Mouse (Mus musculus) stomach, embryonic 16.5 days (tissue): Measurements from ENCODE around the gene Plod2. TPM values are rescaled to one million over a fixed set of nuclear protein-coding genes. Genes with fewer than 3 reads are reported as not detected.

Experiments used
- ATAC-seq: fragments of 200-750 bp; cut with Nextera tagmentation; 2 replicates; pipeline ENCODE4 v1.8.0; 2017; ENCODE audit warnings: moderate number of reproducible peaks, moderate TSS enrichment; ENCODE audit not compliant: insufficient read depth, low FRiP score
- H3K27ac ChIP-seq: fragments of 300-500 bp; sonication (generic); 2 replicates; pipeline ENCODE4 v1.5.1; 2014; ENCODE audit warnings: low read length
- H3K27me3 ChIP-seq: fragments of 300-500 bp; sonication (generic); 2 replicates; pipeline ENCODE4 v1.6.1; 2014; ENCODE audit warnings: low read length, control low read depth, mixed read lengths; ENCODE audit not compliant: control insufficient read depth, insufficient read depth
- H3K36me3 ChIP-seq: fragments of 300-500 bp; sonication (generic); 2 replicates; pipeline ENCODE4 v1.6.1; 2014; ENCODE audit warnings: low read length; ENCODE audit not compliant: control insufficient read depth, insufficient read depth
- H3K4me1 ChIP-seq: fragments of 300-500 bp; sonication (generic); 2 replicates; pipeline ENCODE4 v1.6.1; 2014; ENCODE audit warnings: low read length, control low read depth, mixed read lengths; ENCODE audit not compliant: control insufficient read depth, insufficient read depth
- H3K4me2 ChIP-seq: fragments of 300-500 bp; sonication (generic); 2 replicates; pipeline ENCODE4 v1.6.1; 2014; ENCODE audit warnings: low read depth, low read length, mixed read lengths
- H3K4me3 ChIP-seq: fragments of 300-500 bp; sonication (generic); replicated peaks from 2 replicates; pipeline ENCODE4 v1.5.1; 2014; ENCODE audit warnings: mild to moderate bottlenecking, low read length
- H3K9ac ChIP-seq: fragments of 300-500 bp; sonication (generic); 2 replicates; pipeline ENCODE4 v1.6.1; 2014; ENCODE audit warnings: low read length
- H3K9me3 ChIP-seq: fragments of 300-500 bp; sonication (generic); replicated peaks from 2 replicates; pipeline ENCODE4 v1.6.1; 2016; ENCODE audit warnings: low read length, control low read depth; ENCODE audit not compliant: control insufficient read depth
- WGBS: fragments of 180-500 bp; shearing (Covaris S2); extraction: QIAGEN DNeasy Blood & Tissue Kit; methylation state at CpG from one replicate; pipeline ENCODE4 v1.1.7; 2014; 5-methylcytosine and 5-hydroxymethylcytosine counted together
- polyA plus RNA-seq: library from polyadenylated mRNA; unstranded; fragments of >200 nt; fragmentation: Nextera tagmentation; extraction: Ambion mirVana; gene quantifications from 2 replicates; pipeline ENCODE4 v1.2.1, GENCODE M21; 2015

Gene Plod2
- polyA plus RNA-seq: 39.5 and 43.2 TPM in 2 replicates

- WGBS: under 1% methylated on average over 67 of the region's 67 CpGs
- peak; percentile 96 for ATAC-seq
- Histone ChIP-seq H3K4me3 (peak within 1 kb of the TSS; percentile 82), H3K9ac (peak within 1 kb of the TSS; percentile 82), H3K27me3 (no peaks in the 10 kb centered on the region), H3K9me3 (no peaks in the 10 kb centered on the region), H3K27ac (peak within 1 kb of the TSS; percentile 90), H3K36me3 (0 out of 2 replicates have a peak, but pooled peaks cover 3% of the 10 kb centered on the region), H3K4me1 (peaks cover 30% of the 10 kb centered on the region), H3K4me2 (peak within 1 kb of the TSS; percentile 53)
Observed at GRCm38 (mm10) chr9:92541977-92542561, at the start of gene Plod2. Gene Plod2, plus strand, starts transcription at chr9:92542223.

DNA sequence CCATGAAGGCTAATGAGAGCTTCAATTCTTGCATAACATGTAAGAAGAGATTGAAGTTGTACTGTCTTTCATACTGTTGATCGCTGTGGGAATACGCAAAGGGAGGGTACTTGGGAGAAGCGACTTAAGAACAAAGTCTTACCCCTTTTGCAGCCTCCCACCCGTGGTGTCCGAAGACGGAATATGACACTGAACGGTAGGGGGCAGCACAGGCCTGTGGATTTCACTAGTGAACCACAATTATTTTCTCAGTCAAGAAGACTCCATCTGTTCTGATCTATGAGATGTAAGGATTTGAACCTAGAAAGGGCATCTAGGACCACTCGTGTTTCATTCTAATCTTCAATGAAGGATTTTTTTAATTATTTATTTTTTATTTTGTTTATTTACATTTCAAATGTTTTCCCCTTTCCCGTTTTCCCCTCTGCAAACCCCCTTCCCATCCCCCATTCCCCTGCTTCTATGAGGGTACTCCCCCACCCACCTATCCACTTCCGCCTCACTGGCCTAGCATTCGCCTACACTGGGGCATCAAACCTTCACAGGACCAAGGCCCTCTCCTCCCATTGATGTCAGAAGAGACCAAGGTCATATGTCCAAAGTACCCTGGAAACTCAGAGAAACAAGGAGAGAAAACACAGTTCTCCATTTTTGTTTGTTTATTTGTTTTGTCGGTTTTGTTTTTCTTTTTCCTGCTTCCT, 42.2 kb upstream of the Plod2 start:
- 42% methylated on average over 12 of the region's 12 CpGs for WGBS
- no peak; the same call in 1 of the 2 replicates for ATAC-seq
- no peak overlapping the region for H3K9ac ChIP-seq
- H3K4me3 ChIP-seq: no peak overlapping the region
- H3K36me3 ChIP-seq: no peaks in the 10 kb centered on the region
- H3K27me3 ChIP-seq: no peaks in the 10 kb centered on the region
- H3K4me2 ChIP-seq: no peak overlapping the region
- H3K9me3 ChIP-seq: no peaks in the 10 kb centered on the region
- no peaks in the 10 kb centered on the region for H3K4me1 ChIP-seq
- no peak overlapping the region for H3K27ac ChIP-seq

DNA sequence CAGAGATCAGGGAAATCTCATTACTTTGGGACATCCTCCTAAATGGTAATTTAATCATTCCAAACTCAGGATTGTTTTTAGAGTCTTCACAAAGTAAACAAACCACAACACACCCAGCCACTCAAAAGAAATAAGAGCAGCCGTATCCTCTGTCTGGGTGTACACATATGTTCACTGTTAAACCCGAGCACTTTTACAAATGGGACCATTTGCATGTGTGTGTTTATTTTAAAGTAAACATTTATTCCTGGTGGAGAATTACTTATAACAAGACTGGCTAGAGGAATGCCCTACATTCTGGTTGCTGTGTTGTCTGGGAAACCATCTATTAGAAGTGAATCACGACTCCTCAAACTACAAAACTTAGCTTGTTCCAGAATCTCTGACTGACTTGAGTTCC, 37.8 kb upstream of the Plod2 start:
- Histone ChIP-seq H3K4me1 (no peaks in the 10 kb centered on the region), H3K4me2 (no peak overlapping the region), H3K36me3 (no peaks in the 10 kb centered on the region), H3K9me3 (no peaks in the 10 kb centered on the region), H3K4me3 (no peak overlapping the region), H3K9ac (no peak overlapping the region), H3K27ac (no peak overlapping the region), H3K27me3 (no peaks in the 10 kb centered on the region)
- 38% methylated on average over 3 of the region's 3 CpGs for WGBS
- ATAC-seq: peak; percentile 69; the same call in 1 of the 2 replicates

GRCm38 (mm10) chr9:92504889-92505288, 37.1 kb upstream of the Plod2 start:
- no peaks in the 10 kb centered on the region for H3K4me1 ChIP-seq
- no peak for ATAC-seq

GRCm38 (mm10) chr9:92511696-92512095, 30.3 kb upstream of the Plod2 start:
- Histone ChIP-seq H3K27ac (no peak overlapping the region), H3K9ac (no peak overlapping the region), H3K4me2 (no peak overlapping the region), H3K4me1 (no peaks in the 10 kb centered on the region), H3K4me3 (no peak overlapping the region), H3K36me3 (no peaks in the 10 kb centered on the region), H3K9me3 (no peaks in the 10 kb centered on the region), H3K27me3 (no peaks in the 10 kb centered on the region)
- ATAC-seq: no peak

More at GRCm38 (mm10) chr9:92504889-92505288, 37.1 kb upstream of the Plod2 start:
- Histone ChIP-seq H3K4me3 (no peak overlapping the region), H3K27me3 (no peaks in the 10 kb centered on the region), H3K9ac (no peak overlapping the region), H3K27ac (no peak overlapping the region), H3K36me3 (no peaks in the 10 kb centered on the region), H3K9me3 (no peaks in the 10 kb centered on the region), H3K4me2 (no peak overlapping the region)
- 51% methylated on average over 1 of the region's 1 CpGs for WGBS

DNA sequence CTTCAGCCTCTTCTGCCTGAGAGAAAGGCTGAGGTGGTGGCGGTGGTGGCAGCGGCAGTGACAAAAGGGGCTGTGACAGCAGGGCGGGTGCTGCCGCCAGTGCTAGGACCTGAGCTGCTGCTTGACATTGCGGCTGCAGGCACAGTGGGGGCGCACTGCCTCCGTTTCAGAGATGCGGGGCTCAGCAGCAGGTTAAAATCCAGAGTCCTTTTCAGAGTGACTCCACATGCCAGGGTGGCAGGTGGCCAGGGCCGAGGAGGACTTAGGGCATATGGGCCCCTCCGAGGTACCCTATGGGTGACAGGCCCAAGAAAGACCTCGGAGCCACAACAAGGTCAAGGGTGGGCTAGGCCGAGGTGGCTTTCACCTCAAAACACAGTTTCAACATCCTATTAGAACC, 25.0 kb upstream of the Plod2 start:
- no peak overlapping the region for H3K4me2 ChIP-seq
- no peaks in the 10 kb centered on the region for H3K36me3 ChIP-seq
- H3K4me1 ChIP-seq: no peaks in the 10 kb centered on the region
- 96% methylated on average over 12 of the region's 12 CpGs for WGBS
- ATAC-seq: no peak
- no peak overlapping the region for H3K4me3 ChIP-seq
- no peak overlapping the region for H3K27ac ChIP-seq
- H3K9me3 ChIP-seq: peaks cover 5% of the 10 kb centered on the region; the same call in 1 of the 2 replicates
- no peaks in the 10 kb centered on the region for H3K27me3 ChIP-seq
- H3K9ac ChIP-seq: no peak overlapping the region

- ATAC-seq: no peak
- Histone ChIP-seq H3K9ac (no peak overlapping the region), H3K36me3 (no peaks in the 10 kb centered on the region), H3K27ac (no peak overlapping the region), H3K4me3 (no peak overlapping the region), H3K9me3 (peaks cover 5% of the 10 kb centered on the region; the same call in 1 of the 2 replicates), H3K27me3 (no peaks in the 10 kb centered on the region), H3K4me1 (no peaks in the 10 kb centered on the region), H3K4me2 (no peak overlapping the region)
- whole genome bisulfite sequencing: 86% methylated on average over 9 of the region's 10 CpGs
Observed at GRCm38 (mm10) chr9:92520751-92521150, 21.3 kb upstream of the Plod2 start.

DNA sequence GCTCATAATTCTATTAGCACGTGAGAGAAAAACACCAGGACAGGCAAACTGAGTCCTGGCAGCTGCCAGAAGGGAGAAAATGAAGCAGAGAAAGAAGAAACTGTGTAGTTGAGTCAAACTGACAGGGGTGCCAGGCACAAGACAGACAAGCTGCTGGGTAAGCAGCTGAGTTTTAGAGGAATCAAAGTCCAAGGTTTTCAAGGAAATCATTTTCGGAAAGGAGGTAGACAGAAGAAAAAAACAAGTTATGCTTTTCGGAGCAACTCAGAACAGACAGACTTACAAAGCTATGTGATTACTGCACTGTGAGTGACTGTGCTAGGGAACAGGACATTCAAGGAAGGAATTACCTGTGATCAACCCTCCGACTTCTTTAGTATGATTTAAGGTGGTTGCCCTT, 17.5 kb upstream of the Plod2 start:
- H3K4me1 ChIP-seq: no peaks in the 10 kb centered on the region
- 77% methylated on average over 4 of the region's 4 CpGs for WGBS
- H3K27ac ChIP-seq: no peak overlapping the region
- no peak overlapping the region for H3K9ac ChIP-seq
- no peak overlapping the region for H3K4me3 ChIP-seq
- no peak overlapping the region for H3K4me2 ChIP-seq
- no peaks in the 10 kb centered on the region for H3K27me3 ChIP-seq
- H3K9me3 ChIP-seq: no peaks in the 10 kb centered on the region
- ATAC-seq: no peak
- no peaks in the 10 kb centered on the region for H3K36me3 ChIP-seq

- H3K4me2 ChIP-seq: no peak overlapping the region
- H3K9me3 ChIP-seq: no peaks in the 10 kb centered on the region
- H3K9ac ChIP-seq: no peak overlapping the region
- no peak overlapping the region for H3K4me3 ChIP-seq
- WGBS: 80% methylated on average over 3 of the region's 3 CpGs
- H3K27ac ChIP-seq: no peak overlapping the region
- H3K36me3 ChIP-seq: no peaks in the 10 kb centered on the region
- ATAC-seq: no peak
- H3K27me3 ChIP-seq: no peaks in the 10 kb centered on the region
- H3K4me1 ChIP-seq: no peaks in the 10 kb centered on the region
Observed at GRCm38 (mm10) chr9:92530055-92530454, 12.0 kb upstream of the Plod2 start.
